Mouse (Mus musculus) adrenal gland, adult 8-10 months (tissue): ENCODE measurements at regions not wholly inside any gene's neighbourhood (a gene's known extent, or its start where the extent isn't known, plus 50 kb on each side); places are given as distances from the start of the nearest gene placed in this dataset.

Source experiments
- DNase-seq: peaks from one replicate; pipeline ENCODE4 v3.0.0; 2022

GRCm38 (mm10) chr8:118028061-118028850 lies 226.5 kb upstream of the Mphosph6 start:
- no peak for DNase-seq

DNA sequence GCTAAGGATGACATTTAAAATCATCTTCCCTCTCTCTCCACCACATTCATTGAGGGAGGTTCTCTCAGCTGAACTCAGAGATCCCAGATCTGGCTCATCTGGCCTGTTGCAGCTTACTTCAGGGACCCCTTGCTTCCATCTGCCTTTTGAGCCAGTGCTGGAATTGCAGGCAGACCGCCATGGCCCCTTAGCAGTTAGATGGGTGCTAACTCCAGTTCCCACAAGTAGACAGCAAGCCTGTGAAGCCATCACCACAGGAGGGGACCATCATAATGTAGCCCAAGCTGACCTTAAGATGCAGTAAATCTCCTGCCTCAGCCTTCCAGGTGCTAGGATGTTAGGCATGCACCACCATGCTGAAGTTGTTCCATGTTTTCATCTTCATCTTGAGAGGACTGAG lies 221.7 kb upstream of the Mphosph6 start:
- no peak for DNase-seq

- no peak for DNase-seq
Observed at GRCm38 (mm10) chr8:118021978-118022377, 220.2 kb upstream of the Mphosph6 start.

DNA sequence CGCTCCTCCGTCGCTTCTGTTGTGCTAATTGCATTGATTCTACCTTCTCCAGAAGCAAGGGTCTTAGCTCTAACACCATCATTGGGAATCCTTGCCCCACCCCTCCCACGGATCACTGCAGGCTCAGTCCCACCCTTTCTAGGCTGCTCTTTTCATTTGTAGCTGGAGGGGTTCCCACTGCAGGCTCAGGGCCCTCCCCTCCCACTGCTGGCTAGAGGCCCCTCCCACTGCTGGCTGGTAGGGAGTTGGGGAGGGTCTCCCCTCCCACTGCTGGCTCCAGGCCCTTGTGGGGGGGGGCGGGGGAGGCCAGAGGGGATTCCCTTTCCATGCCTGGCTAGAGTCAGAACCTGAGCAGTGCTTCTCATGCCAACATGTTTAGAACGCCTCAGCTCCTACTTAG lies 215.5 kb upstream of the Mphosph6 start:
- DNase-seq = no peak

GRCm38 (mm10) chr8:118005186-118005585 lies 203.4 kb upstream of the Mphosph6 start:
- DNase-seq = no peak

DNA sequence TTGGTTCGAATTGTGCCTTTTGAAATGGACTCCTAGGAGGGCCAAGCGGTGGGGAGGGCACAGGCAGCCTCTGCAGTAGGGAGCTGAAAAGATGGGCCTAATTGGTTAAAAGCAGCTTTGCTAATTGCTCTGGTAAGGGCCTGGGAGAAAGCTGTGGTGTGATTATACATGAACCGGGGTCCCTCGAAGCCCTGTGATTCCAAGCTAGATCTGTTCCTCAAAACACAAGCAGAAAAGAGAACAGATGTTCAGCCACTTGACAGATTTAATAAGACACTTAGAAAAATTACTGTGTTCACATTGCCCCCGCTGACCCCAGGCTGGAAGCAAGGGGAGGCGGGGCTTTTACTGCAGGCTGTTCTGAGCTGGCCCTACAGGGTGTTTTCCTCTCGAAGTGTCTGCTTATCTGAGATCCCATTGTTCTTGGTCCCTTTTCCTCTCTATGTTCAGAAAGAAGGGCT lies 202.7 kb upstream of the Mphosph6 start:
- no peak for DNase-seq

- DNase-seq = no peak
Observed at GRCm38 (mm10) chr8:118001138-118001537, 199.4 kb upstream of the Mphosph6 start.

DNA sequence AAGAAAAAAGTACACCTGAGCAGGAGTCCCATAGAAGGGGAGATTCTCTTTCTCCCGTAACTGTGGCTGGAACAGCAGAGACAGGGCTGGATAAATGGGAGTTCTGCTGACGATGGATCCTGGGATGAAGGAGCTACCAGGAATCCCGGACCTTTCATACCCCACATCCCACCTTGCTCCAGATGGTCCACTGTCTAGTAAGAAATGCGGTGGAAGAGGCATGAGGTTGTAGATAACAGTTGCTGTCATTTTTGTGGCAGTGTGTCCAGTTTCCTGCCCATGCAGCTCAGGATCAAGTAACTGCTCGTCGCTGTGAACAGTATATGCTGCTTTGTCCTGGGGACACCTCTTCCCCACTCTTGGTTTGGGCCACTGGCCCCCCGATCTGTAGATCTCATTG lies 190.1 kb upstream of the Mphosph6 start:
- no peak for DNase-seq

GRCm38 (mm10) chr8:117988781-117989180 lies 187.0 kb upstream of the Mphosph6 start:
- no peak for DNase-seq

- DNase-seq = no peak
Observed at GRCm38 (mm10) chr8:117968306-117968705, 166.6 kb upstream of the Mphosph6 start.

DNA sequence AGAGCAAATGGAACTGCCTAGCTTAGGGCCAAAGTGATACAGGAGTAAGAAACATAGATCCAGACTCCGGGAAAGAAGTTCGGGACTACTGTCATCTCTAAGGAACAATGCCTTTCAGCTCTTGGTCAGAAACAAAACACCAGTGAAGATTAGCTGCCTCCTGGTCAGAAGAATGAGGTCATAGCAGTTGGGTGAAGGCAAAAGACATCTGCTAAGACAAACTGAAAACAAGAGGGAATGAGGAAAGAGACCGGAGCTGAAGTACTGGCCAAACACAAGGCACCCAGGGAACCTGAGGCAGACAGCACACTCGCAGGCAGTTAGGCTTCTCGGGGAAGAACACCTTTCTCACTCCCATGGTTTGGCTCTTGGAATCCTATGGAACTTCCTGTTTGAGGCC lies 164.8 kb upstream of the Mphosph6 start:
- DNase-seq = no peak

DNA sequence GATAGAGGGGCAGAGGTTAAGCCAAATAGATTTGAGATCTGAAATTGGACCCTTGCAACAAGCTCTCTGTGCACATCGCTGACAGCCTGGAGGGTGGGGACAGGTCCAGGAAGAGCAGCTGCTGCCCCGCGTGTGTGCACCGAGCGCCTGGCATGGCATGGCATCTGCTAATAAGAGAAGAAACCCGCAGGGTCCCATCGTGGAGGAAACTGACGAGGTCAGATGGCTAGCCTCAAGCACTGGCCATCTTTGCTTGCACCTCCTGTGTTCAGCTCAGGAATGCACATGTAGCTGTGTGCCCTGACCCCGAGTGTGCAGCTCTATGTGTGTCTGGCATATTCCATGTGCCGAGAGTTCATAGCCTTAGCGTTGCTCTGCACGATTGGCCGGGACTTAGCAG lies 161.7 kb upstream of the Mphosph6 start:
- DNase-seq = no peak

GRCm38 (mm10) chr8:117962666-117963065 lies 160.9 kb upstream of the Mphosph6 start:
- DNase-seq = no peak

DNA sequence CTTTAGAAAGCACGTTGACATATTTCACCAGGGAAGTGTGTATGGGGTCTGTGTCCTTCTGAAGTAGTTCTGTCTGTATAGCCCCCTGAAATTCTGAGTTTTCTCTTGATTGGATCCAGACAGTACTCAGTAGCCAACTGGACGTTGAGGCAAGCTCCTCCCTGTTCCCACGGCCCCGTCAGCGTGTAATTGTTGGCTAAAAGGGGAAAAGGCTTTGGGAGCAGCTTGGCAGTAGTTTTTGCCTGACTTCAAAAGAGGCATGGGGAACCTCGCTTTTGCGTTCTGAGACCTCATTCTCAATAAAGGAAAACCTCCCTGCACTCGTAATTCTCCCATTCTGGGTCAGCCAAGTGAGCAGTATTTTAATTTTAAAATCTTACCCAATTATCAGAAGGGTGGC lies 157.8 kb upstream of the Mphosph6 start:
- DNase-seq = no peak

DNA sequence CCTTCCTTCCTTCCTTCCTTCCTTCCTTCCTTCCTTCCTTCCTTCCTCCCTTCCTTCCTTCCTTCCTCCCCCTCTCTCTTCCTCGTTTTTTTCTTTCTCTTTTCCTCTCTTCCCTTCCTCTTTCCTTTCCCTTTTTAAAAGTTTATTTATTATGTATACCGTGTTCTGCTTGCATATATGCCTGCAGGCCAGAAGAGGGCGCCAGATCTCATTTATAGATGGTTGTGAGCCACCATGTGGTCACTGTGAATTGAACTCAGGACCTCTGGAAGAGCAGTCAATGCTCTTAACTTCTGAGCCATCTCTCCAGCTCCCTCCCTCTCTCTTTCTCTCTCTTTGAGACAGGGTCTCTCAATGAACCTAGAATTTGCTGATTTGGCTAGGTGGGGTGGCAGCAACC lies 157.2 kb upstream of the Mphosph6 start:
- DNase-seq = no peak

DNA sequence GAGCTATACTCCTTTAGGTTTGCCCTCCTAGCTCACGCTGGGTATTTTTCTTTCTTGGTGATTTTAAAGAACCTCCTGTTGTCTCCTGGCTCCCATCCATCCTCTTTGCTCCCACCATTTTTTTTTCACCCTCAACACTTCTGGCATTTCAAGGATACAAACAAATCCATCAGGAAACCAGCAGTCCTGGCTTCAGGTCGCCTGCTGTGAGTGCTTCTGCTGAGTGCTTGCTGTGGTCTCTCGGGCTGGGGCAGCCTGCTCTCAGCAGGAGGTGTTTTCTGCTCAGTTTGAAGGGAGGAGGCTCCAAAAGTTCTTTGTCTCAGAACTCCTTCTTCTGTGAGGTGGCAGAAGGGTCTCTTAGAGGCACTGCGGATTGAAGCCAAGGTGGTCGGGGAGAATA lies 149.9 kb upstream of the Mphosph6 start:
- DNase-seq = no peak

- DNase-seq = no peak
Observed at GRCm38 (mm10) chr8:117946540-117946939, 144.8 kb upstream of the Mphosph6 start.

GRCm38 (mm10) chr8:117934566-117935094 lies 132.9 kb upstream of the Mphosph6 start:
- DNase-seq = no peak

- no peak for DNase-seq
Observed at GRCm38 (mm10) chr8:117930687-117931086, 128.9 kb upstream of the Mphosph6 start.

- DNase-seq = no peak
Observed at GRCm38 (mm10) chr8:117929606-117930005, 127.9 kb upstream of the Mphosph6 start.

- no peak for DNase-seq
Observed at GRCm38 (mm10) chr8:117923296-117923695, 121.6 kb upstream of the Mphosph6 start.

GRCm38 (mm10) chr8:117903052-117903451 lies 101.3 kb upstream of the Mphosph6 start:
- no peak for DNase-seq

DNA sequence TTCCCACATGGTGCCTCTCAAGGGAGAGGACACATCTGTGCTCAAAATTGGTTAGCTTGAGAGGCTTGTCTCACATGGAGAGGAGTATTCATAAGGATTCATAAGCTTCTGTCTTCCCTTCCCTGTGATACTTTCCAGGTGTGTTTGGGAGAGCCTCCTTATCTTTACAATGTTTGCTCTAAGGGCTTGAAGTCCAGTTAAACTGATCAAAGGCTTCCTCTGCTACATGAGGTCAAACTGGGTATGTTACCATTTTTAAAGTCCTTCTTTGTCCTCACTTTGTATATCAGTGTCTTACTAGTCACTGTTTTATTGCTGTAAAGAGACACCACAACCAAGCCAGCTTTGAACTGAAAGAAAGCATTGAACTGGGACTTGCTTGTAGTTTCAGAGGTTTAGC lies 98.1 kb upstream of the Mphosph6 start:
- no peak for DNase-seq

GRCm38 (mm10) chr8:117898015-117898414 lies 96.3 kb upstream of the Mphosph6 start:
- no peak for DNase-seq
